Mouse (Mus musculus): ENCODE measurements at regions not wholly inside any gene's neighbourhood (a gene's known extent, or its start where the extent isn't known, plus 50 kb on each side); places are given as distances from the start of the nearest gene placed in this dataset.

DNA sequence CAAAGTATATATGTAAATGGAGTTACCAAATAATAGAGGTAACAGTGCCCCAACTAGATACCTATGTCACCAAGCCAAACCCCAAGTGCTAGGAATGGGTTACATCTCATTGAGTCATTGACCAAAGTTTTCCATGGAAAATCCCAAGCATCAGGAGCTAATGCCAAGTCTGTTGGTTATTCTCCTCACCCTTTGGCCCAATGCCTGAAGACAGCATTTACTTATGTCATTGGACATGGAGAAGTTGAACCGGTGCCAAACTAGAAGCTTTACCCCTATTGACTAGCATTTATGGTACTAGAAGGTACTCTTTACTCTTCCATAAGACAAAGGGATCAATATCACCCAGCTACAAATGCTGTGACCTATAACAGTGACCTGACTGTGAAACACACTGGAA, 198.2 kb upstream of the Rnd3 start:
- H3K4me3 ChIP-seq (ENCODE audit: low read depth, low read length) = no peak overlapping the region
- no peaks in the 10 kb centered on the region for H3K36me3 ChIP-seq (ENCODE audit: control insufficient read depth, insufficient read depth, low read length)
- no peaks in the 10 kb centered on the region for H3K27me3 ChIP-seq (ENCODE audit: control insufficient read depth, insufficient read depth, low read length)
- no peak overlapping the region for H3K27ac ChIP-seq (ENCODE audit: insufficient read depth, low read depth, low read length)
- H3K4me1 ChIP-seq (ENCODE audit: control insufficient read depth, insufficient read depth, insufficient read length, low read length) = no peaks in the 10 kb centered on the region
- TF ChIP-seq POLR2A (IDR thresholded peaks at IDR 0.05; ENCODE audit: low read depth, low read length) (no peak), CTCF (IDR thresholded peaks at IDR 0.05; ENCODE audit: extremely low read depth, insufficient read length, insufficient replicate concordance, low read depth, low read length) (no peak)
- WGBS = 92% methylated on average over 1 of the region's 1 CpGs

- no peaks in the 10 kb centered on the region for H3K4me1 ChIP-seq (ENCODE audit: control insufficient read depth, insufficient read depth, insufficient read length, low read length)
- H3K27ac ChIP-seq (ENCODE audit: insufficient read depth, low read depth, low read length) = no peak overlapping the region
- H3K27me3 ChIP-seq (ENCODE audit: control insufficient read depth, insufficient read depth, low read length) = no peaks in the 10 kb centered on the region
- no peak for TF ChIP-seq POLR2A (IDR thresholded peaks at IDR 0.05; ENCODE audit: low read depth, low read length)
- TF ChIP-seq CTCF (IDR thresholded peaks at IDR 0.05; ENCODE audit: extremely low read depth, insufficient read length, insufficient replicate concordance, low read depth, low read length) = no peak
- no peak overlapping the region for H3K4me3 ChIP-seq (ENCODE audit: low read depth, low read length)
- no peaks in the 10 kb centered on the region for H3K36me3 ChIP-seq (ENCODE audit: control insufficient read depth, insufficient read depth, low read length)
- 58% methylated on average over 1 of the region's 1 CpGs for WGBS
These were observed 193.5 kb upstream of the Rnd3 start for GRCm38 (mm10) chr2:51342421-51342820.

DNA sequence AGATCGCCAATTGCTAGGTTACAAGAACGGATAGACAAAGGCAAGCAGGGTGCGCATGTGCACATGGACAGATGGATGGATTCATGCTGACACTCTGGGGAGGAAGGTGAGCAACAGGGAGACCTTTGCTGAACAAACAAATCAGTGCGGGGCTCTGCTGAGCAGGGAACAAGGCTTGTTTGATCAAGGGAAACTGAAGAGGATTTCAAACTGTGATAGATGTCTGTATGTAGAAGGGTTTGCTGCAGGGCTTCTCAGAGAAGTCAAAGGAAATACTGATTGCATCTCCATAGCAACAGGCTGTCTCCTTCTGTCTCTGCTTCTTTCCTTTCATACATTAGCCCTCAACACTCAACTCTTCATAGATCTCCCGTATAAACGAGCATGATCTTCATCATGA, 185.5 kb upstream of the Rnd3 start:
- Histone ChIP-seq H3K27me3 (ENCODE audit: control insufficient read depth, insufficient read depth, low read length) (no peaks in the 10 kb centered on the region), H3K27ac (ENCODE audit: insufficient read depth, low read depth, low read length) (no peak overlapping the region), H3K4me3 (ENCODE audit: low read depth, low read length) (no peak overlapping the region), H3K36me3 (ENCODE audit: control insufficient read depth, insufficient read depth, low read length) (no peaks in the 10 kb centered on the region), H3K4me1 (ENCODE audit: control insufficient read depth, insufficient read depth, insufficient read length, low read length) (no peaks in the 10 kb centered on the region)
- TF ChIP-seq CTCF (IDR thresholded peaks at IDR 0.05; ENCODE audit: extremely low read depth, insufficient read length, insufficient replicate concordance, low read depth, low read length) (no peak), POLR2A (IDR thresholded peaks at IDR 0.05; ENCODE audit: low read depth, low read length) (no peak)
- 60% methylated on average over 6 of the region's 6 CpGs for WGBS

DNA sequence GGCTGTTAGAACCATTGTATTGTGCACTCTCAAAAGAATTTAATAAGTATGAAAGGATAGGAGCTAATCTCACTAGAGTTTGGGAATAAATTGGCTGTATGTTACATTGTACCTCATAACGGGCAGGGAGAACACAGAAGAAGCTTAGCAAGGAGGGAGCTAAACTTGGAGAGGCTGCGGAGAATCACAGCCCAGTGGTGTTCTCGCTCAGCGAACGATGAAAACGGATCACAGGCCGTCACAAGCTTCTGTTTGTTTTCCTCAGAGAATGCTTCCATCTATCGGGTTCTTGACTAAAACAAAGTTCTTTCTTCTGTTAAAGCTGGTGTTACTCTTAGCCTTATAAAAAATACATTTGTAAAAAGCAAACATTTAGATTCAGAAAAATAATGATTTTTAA, 178.2 kb upstream of the Rnd3 start:
- no peak overlapping the region for H3K4me3 ChIP-seq (ENCODE audit: low read depth, low read length)
- H3K4me1 ChIP-seq (ENCODE audit: control insufficient read depth, insufficient read depth, insufficient read length, low read length) = no peaks in the 10 kb centered on the region
- no peaks in the 10 kb centered on the region for H3K36me3 ChIP-seq (ENCODE audit: control insufficient read depth, insufficient read depth, low read length)
- H3K27me3 ChIP-seq (ENCODE audit: control insufficient read depth, insufficient read depth, low read length) = no peaks in the 10 kb centered on the region
- TF ChIP-seq POLR2A (IDR thresholded peaks at IDR 0.05; ENCODE audit: low read depth, low read length) (no peak), CTCF (IDR thresholded peaks at IDR 0.05; ENCODE audit: extremely low read depth, insufficient read length, insufficient replicate concordance, low read depth, low read length) (no peak)
- WGBS = 78% methylated on average over 8 of the region's 8 CpGs
- H3K27ac ChIP-seq (ENCODE audit: insufficient read depth, low read depth, low read length) = no peak overlapping the region

- Histone ChIP-seq H3K36me3 (ENCODE audit: control insufficient read depth, insufficient read depth, low read length) (no peaks in the 10 kb centered on the region), H3K27me3 (ENCODE audit: control insufficient read depth, insufficient read depth, low read length) (no peaks in the 10 kb centered on the region), H3K4me1 (ENCODE audit: control insufficient read depth, insufficient read depth, insufficient read length, low read length) (no peaks in the 10 kb centered on the region), H3K27ac (ENCODE audit: insufficient read depth, low read depth, low read length) (no peak overlapping the region), H3K4me3 (ENCODE audit: low read depth, low read length) (no peak overlapping the region)
- 71% methylated on average over 5 of the region's 5 CpGs for WGBS
- TF ChIP-seq CTCF (IDR thresholded peaks at IDR 0.05; ENCODE audit: extremely low read depth, insufficient read length, insufficient replicate concordance, low read depth, low read length) (no peak), POLR2A (IDR thresholded peaks at IDR 0.05; ENCODE audit: low read depth, low read length) (no peak)
These were observed 172.8 kb upstream of the Rnd3 start for GRCm38 (mm10) chr2:51321676-51322075.

- Histone ChIP-seq H3K27ac (ENCODE audit: insufficient read depth, low read depth, low read length) (no peak overlapping the region), H3K27me3 (ENCODE audit: control insufficient read depth, insufficient read depth, low read length) (no peaks in the 10 kb centered on the region), H3K4me1 (ENCODE audit: control insufficient read depth, insufficient read depth, insufficient read length, low read length) (no peaks in the 10 kb centered on the region), H3K4me3 (ENCODE audit: low read depth, low read length) (no peak overlapping the region), H3K36me3 (ENCODE audit: control insufficient read depth, insufficient read depth, low read length) (no peaks in the 10 kb centered on the region)
- TF ChIP-seq CTCF (IDR thresholded peaks at IDR 0.05; ENCODE audit: extremely low read depth, insufficient read length, insufficient replicate concordance, low read depth, low read length) (no peak), POLR2A (IDR thresholded peaks at IDR 0.05; ENCODE audit: low read depth, low read length) (no peak)
- WGBS = 79% methylated on average over 8 of the region's 8 CpGs
These were observed 167.5 kb upstream of the Rnd3 start for GRCm38 (mm10) chr2:51316452-51316851.

DNA sequence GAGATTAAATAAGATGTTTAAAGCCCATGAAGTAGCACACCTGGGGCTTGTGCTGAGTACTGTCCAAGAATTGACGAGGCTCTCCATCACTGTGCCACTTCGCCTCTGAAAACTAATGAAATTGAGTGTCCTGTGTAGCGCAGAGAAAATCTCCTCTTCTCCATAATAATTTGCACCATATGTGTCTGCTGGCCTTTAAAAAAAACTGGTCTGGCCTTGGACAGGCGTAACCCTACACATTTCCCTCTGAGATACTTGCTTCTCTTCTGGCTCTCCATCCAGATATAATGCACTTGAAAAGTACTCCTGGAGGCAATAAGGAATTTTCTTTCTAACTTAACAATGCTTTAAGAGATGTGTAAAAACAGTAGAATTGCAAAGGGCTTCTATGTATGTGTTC, 164.5 kb upstream of the Rnd3 start:
- H3K27me3 ChIP-seq (ENCODE audit: control insufficient read depth, insufficient read depth, low read length) = no peaks in the 10 kb centered on the region
- WGBS = 91% methylated on average over 4 of the region's 4 CpGs

DNA sequence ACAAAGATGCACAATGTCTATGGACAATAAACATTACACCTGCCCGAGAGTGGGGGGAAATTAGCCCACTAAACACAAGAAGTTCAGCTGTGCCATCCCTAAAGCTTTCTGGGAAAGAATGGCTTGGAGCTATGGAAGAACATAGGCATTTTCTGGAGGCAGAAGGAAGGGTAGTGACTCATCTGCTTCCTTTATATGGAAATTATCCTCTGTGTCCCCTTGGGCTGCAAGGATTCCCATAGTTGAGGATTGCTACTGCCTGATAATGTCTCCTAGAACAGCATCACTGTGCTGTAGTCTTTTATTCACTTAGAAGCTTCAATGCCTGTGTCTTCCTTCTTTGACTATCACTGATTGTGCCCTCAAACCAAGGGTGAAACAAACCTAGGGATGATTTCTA, 157.3 kb upstream of the Rnd3 start:
- Histone ChIP-seq H3K27ac (ENCODE audit: insufficient read depth, low read depth, low read length) (no peak overlapping the region), H3K4me1 (ENCODE audit: control insufficient read depth, insufficient read depth, insufficient read length, low read length) (no peaks in the 10 kb centered on the region), H3K36me3 (ENCODE audit: control insufficient read depth, insufficient read depth, low read length) (no peaks in the 10 kb centered on the region), H3K4me3 (ENCODE audit: low read depth, low read length) (no peak overlapping the region), H3K27me3 (ENCODE audit: control insufficient read depth, insufficient read depth, low read length) (no peaks in the 10 kb centered on the region)
- TF ChIP-seq POLR2A (IDR thresholded peaks at IDR 0.05; ENCODE audit: low read depth, low read length) (no peak), CTCF (IDR thresholded peaks at IDR 0.05; ENCODE audit: extremely low read depth, insufficient read length, insufficient replicate concordance, low read depth, low read length) (no peak)
- WGBS = 70% methylated on average over 1 of the region's 1 CpGs

More for the DNA sequence above, 164.5 kb upstream of the Rnd3 start:
- H3K27ac ChIP-seq (ENCODE audit: insufficient read depth, low read depth, low read length) = no peak overlapping the region
- TF ChIP-seq CTCF (IDR thresholded peaks at IDR 0.05; ENCODE audit: extremely low read depth, insufficient read length, insufficient replicate concordance, low read depth, low read length) = no peak
- TF ChIP-seq POLR2A (IDR thresholded peaks at IDR 0.05; ENCODE audit: low read depth, low read length) = no peak
- no peaks in the 10 kb centered on the region for H3K36me3 ChIP-seq (ENCODE audit: control insufficient read depth, insufficient read depth, low read length)
- no peaks in the 10 kb centered on the region for H3K4me1 ChIP-seq (ENCODE audit: control insufficient read depth, insufficient read depth, insufficient read length, low read length)
- H3K4me3 ChIP-seq (ENCODE audit: low read depth, low read length) = no peak overlapping the region
